Mouse (Mus musculus): ENCODE measurements around the gene Ctbp1. TPM values are rescaled to one million over a fixed set of nuclear protein-coding genes. Genes with fewer than 3 reads are reported as not detected.

Ctbp1 gene
- polyA plus RNA-seq, 2 experiments = 107 to 165 TPM

GRCm38 (mm10) chr5:33228428-33228827, 46.4 kb downstream of the Ctbp1 start:
- Histone ChIP-seq H3K36me3 (replicated peaks; ENCODE audit: control insufficient read depth, insufficient read depth, low read depth) (no peaks in the 10 kb centered on the region), H3K27me3 (ENCODE audit: control insufficient read depth, insufficient read depth, low read length) (no peaks in the 10 kb centered on the region), H3K9ac (replicated peaks) (no peak overlapping the region), H3K9me3 (ENCODE audit: control insufficient read depth, low read length) (no peaks in the 10 kb centered on the region), H3K4me1 (replicated peaks; ENCODE audit: control insufficient read depth in 2 of 2, insufficient read depth in 2 of 2, low read length in 1 of 2) (peaks cover 6 to 15% of the 10 kb centered on the region in 2 experiments; a peak in 3 of 4 replicates), H3K4me2 (ENCODE audit: low read depth) (no peak overlapping the region), H3K27ac (no peak overlapping the region), H3K4me3 (ENCODE audit: insufficient read depth in 1 of 2, low read depth in 2 of 2, low read length in 2 of 2) (no peak overlapping the region)
- TF ChIP-seq EP300 (IDR thresholded peaks at IDR 0.05; ENCODE audit: low read depth) = no peak
- no peak for TF ChIP-seq CTCF (IDR thresholded peaks at IDR 0.05; ENCODE audit: low read depth)
- WGBS (ENCODE audit: insufficient replicate concordance) = 47% methylated on average over 5 of the region's 5 CpGs
- ATAC-seq (ENCODE audit: insufficient read depth) (no peak), DNase-seq (ENCODE audit: low read depth in 3 of 3, low spot score in 3 of 3) (no peak)

- Histone ChIP-seq H3K4me2 (ENCODE audit: low read depth) (no peak overlapping the region), H3K27me3 (ENCODE audit: control insufficient read depth, insufficient read depth, low read length) (no peaks in the 10 kb centered on the region), H3K36me3 (replicated peaks; ENCODE audit: control insufficient read depth, insufficient read depth, low read depth) (no peaks in the 10 kb centered on the region), H3K4me3 (ENCODE audit: insufficient read depth in 1 of 2, low read depth in 2 of 2, low read length in 2 of 2) (no peak overlapping the region), H3K27ac (no peak overlapping the region), H3K4me1 (replicated peaks; ENCODE audit: control insufficient read depth in 2 of 2, insufficient read depth in 2 of 2, low read length in 1 of 2) (peaks cover 6 to 20% of the 10 kb centered on the region in 2 experiments; a peak in 3 of 4 replicates), H3K9me3 (ENCODE audit: control insufficient read depth, low read length) (no peaks in the 10 kb centered on the region), H3K9ac (replicated peaks) (no peak overlapping the region)
- DNase-seq (ENCODE audit: low read depth in 3 of 3, low spot score in 3 of 3) (no peak), ATAC-seq (ENCODE audit: insufficient read depth) (no peak)
- TF ChIP-seq EP300 (IDR thresholded peaks at IDR 0.05; ENCODE audit: low read depth) (no peak), CTCF (IDR thresholded peaks at IDR 0.05; ENCODE audit: low read depth) (no peak)
- WGBS (ENCODE audit: insufficient replicate concordance) = 64% methylated on average over 5 of the region's 5 CpGs
Observed at GRCm38 (mm10) chr5:33225673-33226072, 49.1 kb downstream of the Ctbp1 start.

GRCm38 (mm10) chr5:33224491-33224890, 50.3 kb downstream of the Ctbp1 start:
- Histone ChIP-seq H3K4me3 (ENCODE audit: insufficient read depth in 1 of 2, low read depth in 2 of 2, low read length in 2 of 2) (no peak overlapping the region), H3K4me2 (ENCODE audit: low read depth) (peak overlapping the region; percentile 9; the same call in 1 of the 2 replicates)
- peak; percentile 47; the same call in 1 of the 2 replicates for ATAC-seq (ENCODE audit: insufficient read depth)

GRCm38 (mm10) chr5:33222841-33223744, 51.7 kb downstream of the Ctbp1 start:
- ATAC-seq (ENCODE audit: insufficient read depth) = no peak

More at GRCm38 (mm10) chr5:33224491-33224890, 50.3 kb downstream of the Ctbp1 start:
- peak in 1 of 3 experiments; percentile 17 for DNase-seq (ENCODE audit: low read depth in 3 of 3, low spot score in 3 of 3)
- Histone ChIP-seq H3K9ac (replicated peaks) (no peak overlapping the region), H3K36me3 (replicated peaks; ENCODE audit: control insufficient read depth, insufficient read depth, low read depth) (no peaks in the 10 kb centered on the region), H3K9me3 (ENCODE audit: control insufficient read depth, low read length) (no peaks in the 10 kb centered on the region), H3K27me3 (ENCODE audit: control insufficient read depth, insufficient read depth, low read length) (no peaks in the 10 kb centered on the region), H3K4me1 (replicated peaks; ENCODE audit: control insufficient read depth in 2 of 2, insufficient read depth in 2 of 2, low read length in 1 of 2) (peaks cover 6 to 20% of the 10 kb centered on the region in 2 experiments; a peak in 3 of 4 replicates), H3K27ac (no peak overlapping the region)
- TF ChIP-seq CTCF (IDR thresholded peaks at IDR 0.05; ENCODE audit: low read depth) (no peak), EP300 (IDR thresholded peaks at IDR 0.05; ENCODE audit: low read depth) (no peak)
- 51% methylated on average over 7 of the region's 7 CpGs for WGBS (ENCODE audit: insufficient replicate concordance)

GRCm38 (mm10) chr5:33222389-33222788, 52.4 kb downstream of the Ctbp1 start:
- Histone ChIP-seq H3K27me3 (ENCODE audit: control insufficient read depth, insufficient read depth, low read length) (no peaks in the 10 kb centered on the region), H3K4me3 (ENCODE audit: insufficient read depth in 1 of 2, low read depth in 2 of 2, low read length in 2 of 2) (no peak overlapping the region), H3K9me3 (ENCODE audit: control insufficient read depth, low read length) (no peaks in the 10 kb centered on the region), H3K4me2 (ENCODE audit: low read depth) (no peak overlapping the region), H3K9ac (replicated peaks) (no peak overlapping the region), H3K36me3 (replicated peaks; ENCODE audit: control insufficient read depth, insufficient read depth, low read depth) (no peaks in the 10 kb centered on the region), H3K4me1 (replicated peaks; ENCODE audit: control insufficient read depth in 2 of 2, insufficient read depth in 2 of 2, low read length in 1 of 2) (peaks cover 19 to 40% of the 10 kb centered on the region in 2 experiments), H3K27ac (no peak overlapping the region)
- DNase-seq (ENCODE audit: low read depth in 3 of 3, low spot score in 3 of 3) (no peak), ATAC-seq (ENCODE audit: insufficient read depth) (no peak)
- TF ChIP-seq CTCF (IDR thresholded peaks at IDR 0.05; ENCODE audit: low read depth) (no peak), EP300 (IDR thresholded peaks at IDR 0.05; ENCODE audit: low read depth) (no peak)
- 31% methylated on average over 6 of the region's 6 CpGs for WGBS (ENCODE audit: insufficient replicate concordance)

More at GRCm38 (mm10) chr5:33222841-33223744, 51.7 kb downstream of the Ctbp1 start:
- Histone ChIP-seq H3K27me3 (ENCODE audit: control insufficient read depth, insufficient read depth, low read length) (no peaks in the 10 kb centered on the region), H3K36me3 (replicated peaks; ENCODE audit: control insufficient read depth, insufficient read depth, low read depth) (no peaks in the 10 kb centered on the region), H3K4me2 (ENCODE audit: low read depth) (no peak overlapping the region), H3K9ac (replicated peaks) (no peak overlapping the region), H3K9me3 (ENCODE audit: control insufficient read depth, low read length) (no peaks in the 10 kb centered on the region), H3K27ac (no peak overlapping the region), H3K4me3 (ENCODE audit: insufficient read depth in 1 of 2, low read depth in 2 of 2, low read length in 2 of 2) (no peak overlapping the region), H3K4me1 (replicated peaks; ENCODE audit: control insufficient read depth in 2 of 2, insufficient read depth in 2 of 2, low read length in 1 of 2) (peaks cover 13 to 33% of the 10 kb centered on the region in 2 experiments; a peak in 3 of 4 replicates)
- WGBS (ENCODE audit: insufficient replicate concordance) = 44% methylated on average over 9 of the region's 9 CpGs
- TF ChIP-seq CTCF (IDR thresholded peaks at IDR 0.05; ENCODE audit: low read depth) (no peak), EP300 (IDR thresholded peaks at IDR 0.05; ENCODE audit: low read depth) (no peak)
- DNase-seq (ENCODE audit: low read depth in 3 of 3, low spot score in 3 of 3) = no peak

All from liver, embryonic 14.5 days (tissue).